Mouse (Mus musculus) neural tube, embryonic 12.5 days (tissue): Measurements from ENCODE around the gene Igdcc3. TPM values are rescaled to one million over a fixed set of nuclear protein-coding genes. Genes with fewer than 3 reads are reported as not detected.
"Not testable (repeated sequence)": the region's sequence is repeated elsewhere in the genome, so short reads cannot be mapped to it uniquely, and the experiment has no call there.

Experiments
- ATAC-seq: fragments of 200-750 bp; cut with Nextera tagmentation; 2 replicates; pipeline ENCODE4 v1.8.0; 2017; ENCODE audit warnings: low read depth, mild to moderate bottlenecking, moderate TSS enrichment, moderate library complexity; ENCODE audit not compliant: low FRiP score
- H3K27ac ChIP-seq: fragments of 300-500 bp; sonication (generic); 2 replicates; pipeline ENCODE4 v1.5.1; 2016
- H3K27me3 ChIP-seq: fragments of 300-500 bp; sonication (generic); replicated peaks from 2 replicates; pipeline ENCODE4 v1.6.1; 2016; ENCODE audit warnings: mild to moderate bottlenecking
- H3K36me3 ChIP-seq: fragments of 300-500 bp; sonication (generic); 2 replicates; pipeline ENCODE4 v1.6.1; 2016; ENCODE audit warnings: mild to moderate bottlenecking
- H3K4me1 ChIP-seq: fragments of 300-500 bp; sonication (generic); 2 replicates; pipeline ENCODE4 v1.6.1; 2016
- H3K4me2 ChIP-seq: fragments of 300-500 bp; sonication (generic); replicated peaks from 2 replicates; pipeline ENCODE4 v1.6.1; 2016; ENCODE audit warnings: mild to moderate bottlenecking
- H3K4me3 ChIP-seq: fragments of 300-500 bp; sonication (generic); 2 replicates; pipeline ENCODE4 v1.5.1; 2016
- H3K9ac ChIP-seq: fragments of 300-500 bp; sonication (generic); 2 replicates; pipeline ENCODE4 v1.6.1; 2016; ENCODE audit warnings: mild to moderate bottlenecking
- H3K9me3 ChIP-seq: fragments of 300-500 bp; sonication (generic); 2 replicates; pipeline ENCODE4 v1.6.1; 2016; ENCODE audit warnings: mild to moderate bottlenecking
- WGBS: fragments of 180-500 bp; shearing (Covaris S2); methylation state at CpG from one replicate; pipeline ENCODE4 v1.1.7; 2016; 5-methylcytosine and 5-hydroxymethylcytosine counted together
- polyA plus RNA-seq: library from polyadenylated mRNA; unstranded; fragments of >200 nt; fragmentation: Nextera tagmentation; extraction: Ambion mirVana; gene quantifications from 2 replicates; pipeline ENCODE4 v1.2.1, GENCODE M21; 2016

Igdcc3 gene
- polyA plus RNA-seq, 1 experiment from 2014 or later = 32.6 TPM

GRCm38 (mm10) chr9:65211598-65211997 lies 70.6 kb downstream of the Igdcc3 start:
- H3K27ac ChIP-seq = no peak overlapping the region
- no peak overlapping the region for H3K4me2 ChIP-seq
- no peak overlapping the region for H3K9ac ChIP-seq
- no peaks in the 10 kb centered on the region for H3K36me3 ChIP-seq
- 29% methylated on average over 1 of the region's 1 CpGs for WGBS
- no peak for ATAC-seq
- H3K4me3 ChIP-seq = no peak overlapping the region
- H3K9me3 ChIP-seq = 0 out of 2 replicates have a peak, but pooled peaks cover 4% of the 10 kb centered on the region
- H3K27me3 ChIP-seq = no peaks in the 10 kb centered on the region
- H3K4me1 ChIP-seq = peaks cover 8% of the 10 kb centered on the region

- Histone ChIP-seq H3K9me3 (no peaks in the 10 kb centered on the region), H3K4me1 (peaks cover 8% of the 10 kb centered on the region), H3K36me3 (no peaks in the 10 kb centered on the region), H3K4me3 (peak overlapping the region; percentile 58), H3K27me3 (no peaks in the 10 kb centered on the region), H3K9ac (peak overlapping the region; percentile 83), H3K27ac (peak overlapping the region; percentile 15; the same call in 1 of the 2 replicates), H3K4me2 (peak overlapping the region; percentile 90)
- no peak for ATAC-seq
- 26% methylated on average over 10 of the region's 10 CpGs for WGBS
Observed at GRCm38 (mm10) chr9:65214425-65214777, 73.4 kb downstream of the Igdcc3 start.

- H3K27me3 ChIP-seq = no peaks in the 10 kb centered on the region
- peak overlapping the region; percentile 58 for H3K4me3 ChIP-seq
- H3K9me3 ChIP-seq = no peaks in the 10 kb centered on the region
- peak overlapping the region; percentile 83 for H3K9ac ChIP-seq
- peak; percentile 94 for ATAC-seq
- H3K36me3 ChIP-seq = no peaks in the 10 kb centered on the region
- peaks cover 8% of the 10 kb centered on the region for H3K4me1 ChIP-seq
- under 1% methylated on average over 59 of the region's 59 CpGs for WGBS
- H3K27ac ChIP-seq = peak overlapping the region; percentile 79
- peak overlapping the region; percentile 90 for H3K4me2 ChIP-seq
Observed at GRCm38 (mm10) chr9:65214778-65215493, 73.9 kb downstream of the Igdcc3 start.

DNA sequence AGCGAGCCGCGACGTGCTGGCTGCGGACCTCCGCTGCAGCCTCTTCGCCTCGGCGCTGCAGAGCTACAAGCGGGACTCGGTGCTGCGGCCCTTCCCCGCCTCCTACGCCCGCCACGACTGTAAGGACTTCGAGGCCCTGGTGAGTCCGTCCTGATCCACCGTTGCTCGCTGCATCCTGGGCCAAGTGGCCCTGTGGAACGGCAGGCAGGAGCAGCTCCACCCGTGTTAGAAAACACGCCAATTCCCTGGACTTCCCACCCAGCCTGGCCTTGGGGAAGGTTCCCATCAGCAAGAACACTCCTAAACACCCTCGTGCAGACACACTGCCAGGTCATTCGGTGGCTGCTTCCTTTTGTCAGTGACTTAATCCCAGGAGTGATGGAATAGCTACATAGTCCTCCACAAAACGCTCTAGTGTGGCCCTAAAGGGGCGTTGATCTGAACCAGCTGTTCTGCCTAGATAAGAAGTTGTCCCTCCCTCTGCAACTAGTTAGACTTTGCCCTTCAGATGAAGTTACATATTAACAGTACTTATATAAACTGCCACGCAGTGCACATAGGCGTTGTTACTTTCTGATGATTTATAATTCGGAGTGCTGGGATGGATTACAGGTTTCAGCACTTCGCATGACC lies 74.6 kb downstream of the Igdcc3 start:
- Histone ChIP-seq H3K9ac (peak overlapping the region; percentile 83), H3K27me3 (no peaks in the 10 kb centered on the region), H3K9me3 (no peaks in the 10 kb centered on the region), H3K4me3 (peak overlapping the region; percentile 58), H3K36me3 (no peaks in the 10 kb centered on the region), H3K4me1 (peaks cover 8% of the 10 kb centered on the region), H3K27ac (peak overlapping the region; percentile 79), H3K4me2 (peak overlapping the region; percentile 90)
- WGBS = 11% methylated on average over 31 of the region's 31 CpGs
- ATAC-seq = peak; percentile 45; the same call in 1 of the 2 replicates

DNA sequence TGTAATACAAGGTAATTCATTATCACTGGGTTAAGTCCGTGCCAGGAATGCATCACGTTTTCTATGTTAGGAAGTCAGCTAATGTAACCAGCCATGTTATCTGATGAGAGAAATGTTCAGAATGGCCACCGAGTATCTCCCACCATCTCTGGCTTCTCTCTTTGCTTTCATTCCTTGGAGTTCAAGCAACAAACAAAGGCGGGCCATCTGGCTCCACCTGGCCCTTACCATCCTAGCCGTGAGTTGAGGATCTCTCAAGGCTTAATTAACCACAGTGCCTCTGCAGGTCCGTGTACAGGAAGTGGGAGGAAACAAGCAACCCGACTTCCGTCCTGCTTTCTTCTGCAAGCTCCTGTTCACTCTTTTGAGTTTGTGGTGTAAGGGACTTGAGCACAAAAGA lies 76.0 kb downstream of the Igdcc3 start:
- Histone ChIP-seq H3K4me2 (no peak overlapping the region), H3K36me3 (no peaks in the 10 kb centered on the region), H3K4me1 (peaks cover 8% of the 10 kb centered on the region), H3K9ac (no peak overlapping the region), H3K9me3 (no peaks in the 10 kb centered on the region), H3K27ac (no peak overlapping the region), H3K4me3 (no peak overlapping the region), H3K27me3 (no peaks in the 10 kb centered on the region)
- 72% methylated on average over 8 of the region's 8 CpGs for WGBS
- ATAC-seq = no peak

DNA sequence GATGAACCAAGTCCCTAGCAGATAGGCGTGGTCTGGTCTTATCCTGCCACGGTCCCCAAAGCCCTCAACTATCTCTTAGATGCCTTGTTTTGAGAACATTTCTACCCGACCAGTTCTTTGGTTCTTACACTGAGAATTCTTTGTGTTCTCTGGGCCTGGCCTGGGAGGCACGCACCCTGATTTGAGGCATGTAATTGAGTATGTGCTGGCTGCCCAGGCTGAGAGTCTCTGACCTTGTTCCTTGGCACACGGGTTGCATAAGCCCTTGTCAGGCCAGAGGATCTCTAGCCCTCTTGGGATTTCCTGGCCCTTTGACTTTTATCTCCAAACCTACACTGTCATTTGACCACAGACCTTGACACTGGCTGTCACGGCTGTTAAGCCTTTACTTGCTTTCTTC lies 76.7 kb downstream of the Igdcc3 start:
- WGBS = 62% methylated on average over 6 of the region's 6 CpGs
- Histone ChIP-seq H3K4me2 (no peak overlapping the region), H3K36me3 (no peaks in the 10 kb centered on the region), H3K9me3 (no peaks in the 10 kb centered on the region), H3K9ac (no peak overlapping the region), H3K27me3 (no peaks in the 10 kb centered on the region), H3K4me3 (no peak overlapping the region), H3K27ac (no peak overlapping the region), H3K4me1 (peaks cover 8% of the 10 kb centered on the region)
- no peak for ATAC-seq

- no peak overlapping the region for H3K9ac ChIP-seq
- no peak overlapping the region for H3K4me3 ChIP-seq
- H3K36me3 ChIP-seq = no peaks in the 10 kb centered on the region
- ATAC-seq = no peak
- 51% methylated on average over 1 of the region's 1 CpGs for WGBS
- H3K27ac ChIP-seq = no peak overlapping the region
- H3K4me2 ChIP-seq = no peak overlapping the region
- H3K9me3 ChIP-seq = no peaks in the 10 kb centered on the region
- no peaks in the 10 kb centered on the region for H3K27me3 ChIP-seq
- H3K4me1 ChIP-seq = peaks cover 8% of the 10 kb centered on the region
Observed at GRCm38 (mm10) chr9:65218916-65219315, 77.9 kb downstream of the Igdcc3 start.

DNA sequence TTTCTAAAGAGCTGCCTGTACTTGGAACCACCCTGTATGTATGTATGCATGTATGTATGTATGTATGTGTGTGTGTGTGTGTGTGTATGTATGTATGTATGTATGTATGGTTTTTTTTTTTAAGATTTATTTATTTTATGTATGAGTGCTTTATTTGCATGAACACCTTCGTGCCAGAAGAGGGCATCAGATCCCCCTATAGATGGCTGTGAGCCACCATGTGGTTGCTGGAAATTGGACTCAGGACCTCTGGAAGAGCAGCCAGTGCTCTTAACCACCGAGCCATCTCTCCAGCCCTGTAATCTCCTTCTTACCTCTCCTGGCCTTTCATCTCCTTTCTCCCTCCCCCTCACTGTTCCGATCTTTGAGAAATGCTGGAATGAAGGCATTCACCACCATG lies 79.4 kb downstream of the Igdcc3 start:
- not testable (repeated sequence) for H3K27me3 ChIP-seq, ATAC-seq, H3K9ac ChIP-seq, H3K4me1 ChIP-seq, H3K4me2 ChIP-seq, H3K4me3 ChIP-seq, H3K9me3 ChIP-seq, H3K36me3 ChIP-seq, H3K27ac ChIP-seq
- WGBS = 38% methylated on average over 3 of the region's 3 CpGs

DNA sequence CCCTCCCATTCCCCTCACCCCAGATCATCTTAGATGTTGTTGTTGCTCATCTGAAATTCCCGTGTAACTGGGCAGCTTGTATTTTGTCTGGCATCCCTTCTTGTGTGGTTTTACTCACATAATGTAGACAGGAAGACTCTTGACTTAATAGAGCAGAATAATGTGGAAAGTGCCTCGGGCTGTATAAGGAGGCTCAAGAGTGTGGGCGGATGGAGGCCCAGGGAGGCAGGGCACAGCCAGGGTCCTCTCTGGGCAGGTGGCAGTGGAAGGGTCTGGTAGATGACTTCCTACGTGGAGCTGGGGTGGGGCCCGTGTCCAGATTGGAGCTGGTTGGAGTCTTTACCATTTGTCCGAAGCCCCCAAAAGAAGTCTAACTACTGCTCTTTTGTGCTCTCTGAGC lies 82.9 kb downstream of the Igdcc3 start:
- 81% methylated on average over 6 of the region's 6 CpGs for WGBS
- ATAC-seq = no peak
- H3K4me2 ChIP-seq = no peak overlapping the region

DNA sequence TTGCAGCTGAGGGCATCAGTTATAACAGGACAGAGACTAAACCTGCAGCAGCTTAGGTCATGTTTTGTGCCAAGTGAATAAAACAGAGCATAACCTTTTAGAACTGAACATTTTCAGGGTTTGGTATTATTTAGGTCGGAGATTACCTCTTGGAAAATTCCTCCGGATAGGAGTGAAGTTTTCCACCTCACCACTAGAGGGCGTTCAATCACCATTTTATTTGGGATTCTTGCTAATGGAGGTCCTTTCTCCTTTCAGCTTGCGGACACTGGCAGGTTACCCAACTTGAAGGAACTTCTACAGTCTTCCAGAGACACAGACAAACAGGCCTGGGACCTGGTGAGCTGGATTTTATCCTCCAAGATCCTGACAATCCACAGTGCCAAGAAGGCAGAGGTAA lies 84.8 kb downstream of the Igdcc3 start:
- WGBS = 36% methylated on average over 4 of the region's 4 CpGs
- Histone ChIP-seq H3K27ac (no peak overlapping the region), H3K4me2 (no peak overlapping the region), H3K9ac (no peak overlapping the region), H3K27me3 (no peaks in the 10 kb centered on the region), H3K4me3 (no peak overlapping the region), H3K36me3 (peaks cover 6% of the 10 kb centered on the region; the same call in 1 of the 2 replicates), H3K4me1 (peaks cover 2% of the 10 kb centered on the region), H3K9me3 (no peaks in the 10 kb centered on the region)
- no peak for ATAC-seq

More for the DNA sequence above, 82.9 kb downstream of the Igdcc3 start:
- Histone ChIP-seq H3K27ac (no peak overlapping the region), H3K9me3 (no peaks in the 10 kb centered on the region), H3K36me3 (no peaks in the 10 kb centered on the region), H3K4me1 (no peaks in the 10 kb centered on the region), H3K4me3 (no peak overlapping the region), H3K27me3 (no peaks in the 10 kb centered on the region), H3K9ac (no peak overlapping the region)

DNA sequence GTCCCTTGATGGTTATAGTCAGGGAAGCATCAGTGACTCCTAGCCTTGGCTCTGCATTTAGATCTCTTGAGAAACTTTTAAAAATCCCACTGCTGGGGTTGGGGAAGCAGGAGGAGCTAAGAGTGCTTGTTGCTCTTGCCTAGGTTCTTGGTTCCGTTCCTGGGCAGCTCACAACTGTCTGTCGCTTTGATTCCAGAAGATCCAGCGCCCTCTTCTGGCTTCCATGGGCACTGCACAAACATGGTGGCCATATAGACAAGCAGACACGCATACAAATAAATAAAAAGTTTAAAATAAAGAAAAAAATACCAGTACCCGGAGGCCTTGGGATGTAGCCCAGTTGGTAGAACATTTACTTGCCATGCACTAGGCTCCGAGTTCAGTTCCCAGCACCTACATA lies 89.3 kb downstream of the Igdcc3 start:
- Histone ChIP-seq H3K4me2 (no peak overlapping the region), H3K27ac (no peak overlapping the region), H3K9me3 (no peaks in the 10 kb centered on the region), H3K27me3 (no peaks in the 10 kb centered on the region), H3K9ac (no peak overlapping the region), H3K4me3 (no peak overlapping the region), H3K36me3 (peaks cover 6% of the 10 kb centered on the region; the same call in 1 of the 2 replicates), H3K4me1 (peaks cover 13% of the 10 kb centered on the region)
- no peak for ATAC-seq
- WGBS = 70% methylated on average over 6 of the region's 6 CpGs

GRCm38 (mm10) chr9:65231284-65231683 lies 90.3 kb downstream of the Igdcc3 start:
- peak overlapping the region; percentile 26; the same call in 1 of the 2 replicates for H3K27ac ChIP-seq
- no peak overlapping the region for H3K9ac ChIP-seq
- peaks cover 13% of the 10 kb centered on the region for H3K4me1 ChIP-seq
- H3K36me3 ChIP-seq = peaks cover 6% of the 10 kb centered on the region
- H3K9me3 ChIP-seq = no peaks in the 10 kb centered on the region
- WGBS = 52% methylated on average over 8 of the region's 8 CpGs
- ATAC-seq = peak; percentile 87
- H3K27me3 ChIP-seq = no peaks in the 10 kb centered on the region
- no peak overlapping the region for H3K4me3 ChIP-seq
- no peak overlapping the region for H3K4me2 ChIP-seq
